Mouse (Mus musculus) cortical plate, adult 2 months (tissue): ENCODE results near the gene Fzr1.

Experiments used
- CTCF ChIP-seq: fragments of 200-500 bp; IDR thresholded peaks from 2 replicates; pipeline ENCODE4 v1.5.1; 2011; ENCODE audit warnings: mild to moderate bottlenecking, control low read depth, low read length; ENCODE audit not compliant: insufficient read depth; ENCODE audit errors: extremely low read depth
- POLR2A ChIP-seq: fragments of 200-500 bp; IDR thresholded peaks from 2 replicates; pipeline ENCODE4 v1.6.1; 2011; ENCODE audit warnings: mild to moderate bottlenecking, low read length, control low read depth; ENCODE audit not compliant: insufficient read depth; ENCODE audit errors: extremely low read depth

DNA sequence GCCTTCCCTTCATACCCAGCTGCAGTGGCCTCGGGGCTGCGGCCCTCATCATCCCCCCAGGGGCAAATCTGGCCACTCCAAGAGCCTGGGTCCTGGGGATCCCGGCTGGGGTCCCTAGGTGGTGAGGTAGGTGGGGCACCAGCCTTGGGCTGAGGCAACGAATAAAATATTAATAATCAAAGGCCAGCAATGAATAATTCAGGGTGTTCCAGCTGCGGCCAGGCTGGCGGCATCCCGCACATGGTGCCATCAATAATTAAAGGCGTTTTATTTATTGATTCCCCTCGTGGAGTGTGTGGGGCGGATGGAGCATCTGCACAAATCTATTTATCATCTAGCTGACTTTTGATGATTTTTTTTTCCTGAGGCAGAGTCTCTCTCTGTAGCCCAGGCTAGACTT lies 25.2 kb upstream of the Fzr1 start:
- TF ChIP-seq CTCF (no peak), POLR2A (no peak)
